Mouse (Mus musculus): ENCODE results near the gene Synrg. TPM values are rescaled to one million over a fixed set of nuclear protein-coding genes. Genes with fewer than 3 reads are reported as not detected.

Gene Synrg
- polyA plus RNA-seq, 1 experiment from 2014 or later, result 21.5 TPM

GRCm38 (mm10) chr11:84069034-84069370, 104.8 kb downstream of the Synrg start, which contains the start of gene Dusp14:
Dusp14 (minus strand) TSS chr11:84069261.
- Histone ChIP-seq H3K4me3 (ENCODE audit: low read depth, low read length) (peak within 1 kb of the TSS; percentile 63), H3K27me3 (ENCODE audit: control insufficient read depth, insufficient read depth, low read length) (peaks cover 27% of the 10 kb centered on the region), H3K4me1 (replicated peaks; ENCODE audit: control insufficient read depth, insufficient read depth, low read length) (peaks cover 9% of the 10 kb centered on the region), H3K9ac (ENCODE audit: low read depth, low read length) (peak within 1 kb of the TSS; percentile 67), H3K36me3 (ENCODE audit: control insufficient read depth, insufficient read depth, low read length) (no peaks in the 10 kb centered on the region), H3K4me2 (replicated peaks; ENCODE audit: low read depth, low read length) (peak within 1 kb of the TSS; percentile 94), H3K9me3 (ENCODE audit: control insufficient read depth, low read length) (no peaks in the 10 kb centered on the region), H3K27ac (ENCODE audit: low read depth, low read length) (no peak within 1 kb of the TSS)
- DNase-seq (ENCODE audit: low spot score) (peak; percentile 34), ATAC-seq (ENCODE audit: low FRiP score) (no peak)
- WGBS, result 14% methylated on average over 11 of the region's 11 CpGs

GRCm38 (mm10) chr11:84072904-84073651, 108.8 kb downstream of the Synrg start:
- 55% methylated on average over 9 of the region's 9 CpGs for WGBS
- ATAC-seq (ENCODE audit: low FRiP score) (no peak), DNase-seq (ENCODE audit: low spot score) (no peak)

GRCm38 (mm10) chr11:84073816-84074764, 109.9 kb downstream of the Synrg start:
- Histone ChIP-seq H3K9ac (ENCODE audit: low read depth, low read length) (no peak overlapping the region), H3K27ac (ENCODE audit: low read depth, low read length) (no peak overlapping the region), H3K4me2 (replicated peaks; ENCODE audit: low read depth, low read length) (no peak overlapping the region), H3K4me1 (replicated peaks; ENCODE audit: control insufficient read depth, insufficient read depth, low read length) (no peaks in the 10 kb centered on the region), H3K4me3 (ENCODE audit: low read depth, low read length) (no peak overlapping the region), H3K9me3 (ENCODE audit: control insufficient read depth, low read length) (no peaks in the 10 kb centered on the region), H3K27me3 (ENCODE audit: control insufficient read depth, insufficient read depth, low read length) (peaks cover 6% of the 10 kb centered on the region), H3K36me3 (ENCODE audit: control insufficient read depth, insufficient read depth, low read length) (no peaks in the 10 kb centered on the region)
- DNase-seq (ENCODE audit: low spot score) (no peak), ATAC-seq (ENCODE audit: low FRiP score) (no peak)
- WGBS, result 86% methylated on average over 7 of the region's 7 CpGs

More at GRCm38 (mm10) chr11:84072904-84073651, 108.8 kb downstream of the Synrg start:
- no peaks in the 10 kb centered on the region for H3K36me3 ChIP-seq (ENCODE audit: control insufficient read depth, insufficient read depth, low read length)
- H3K4me3 ChIP-seq (ENCODE audit: low read depth, low read length), result no peak overlapping the region
- H3K9ac ChIP-seq (ENCODE audit: low read depth, low read length), result no peak overlapping the region
- H3K27ac ChIP-seq (ENCODE audit: low read depth, low read length), result no peak overlapping the region
- no peak overlapping the region for H3K4me2 ChIP-seq (replicated peaks; ENCODE audit: low read depth, low read length)
- peaks cover 12% of the 10 kb centered on the region for H3K27me3 ChIP-seq (ENCODE audit: control insufficient read depth, insufficient read depth, low read length)
- no peaks in the 10 kb centered on the region for H3K9me3 ChIP-seq (ENCODE audit: control insufficient read depth, low read length)
- H3K4me1 ChIP-seq (replicated peaks; ENCODE audit: control insufficient read depth, insufficient read depth, low read length), result no peaks in the 10 kb centered on the region

DNA sequence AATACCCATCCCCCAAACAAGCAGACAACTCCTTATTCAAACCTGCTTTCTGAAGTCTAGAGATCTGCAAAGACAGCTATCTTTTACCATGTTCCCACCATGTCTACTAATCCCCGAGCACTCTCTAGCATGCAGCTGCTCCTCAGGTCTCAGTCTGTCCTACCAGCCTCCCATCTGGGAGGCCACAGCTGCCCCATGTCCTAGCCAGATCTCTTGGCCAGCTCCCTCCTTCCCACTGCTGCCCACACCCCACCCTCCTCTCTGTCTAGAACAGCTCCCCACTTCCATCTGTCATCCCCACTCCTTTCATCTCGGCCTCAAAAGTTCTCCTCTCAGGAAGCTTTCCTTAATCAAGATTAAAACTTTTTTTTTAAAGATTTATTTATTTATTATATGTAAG, 112.8 kb downstream of the Synrg start:
- H3K27ac ChIP-seq (ENCODE audit: low read depth, low read length), result no peak overlapping the region
- no peaks in the 10 kb centered on the region for H3K27me3 ChIP-seq (ENCODE audit: control insufficient read depth, insufficient read depth, low read length)
- no peak overlapping the region for H3K4me2 ChIP-seq (replicated peaks; ENCODE audit: low read depth, low read length)
- no peak overlapping the region for H3K9ac ChIP-seq (ENCODE audit: low read depth, low read length)
- DNase-seq (ENCODE audit: low spot score), result no peak
- ATAC-seq (ENCODE audit: low FRiP score), result no peak
- H3K4me3 ChIP-seq (ENCODE audit: low read depth, low read length), result no peak overlapping the region
- H3K36me3 ChIP-seq (ENCODE audit: control insufficient read depth, insufficient read depth, low read length), result no peaks in the 10 kb centered on the region
- 82% methylated on average over 2 of the region's 2 CpGs for WGBS
- H3K4me1 ChIP-seq (replicated peaks; ENCODE audit: control insufficient read depth, insufficient read depth, low read length), result no peaks in the 10 kb centered on the region
- H3K9me3 ChIP-seq (ENCODE audit: control insufficient read depth, low read length), result no peaks in the 10 kb centered on the region

- ATAC-seq (ENCODE audit: low FRiP score) (no peak), DNase-seq (ENCODE audit: low spot score) (no peak)
- no peak overlapping the region for H3K9ac ChIP-seq (ENCODE audit: low read depth, low read length)
- no peaks in the 10 kb centered on the region for H3K4me1 ChIP-seq (replicated peaks; ENCODE audit: control insufficient read depth, insufficient read depth, low read length)
- no peak overlapping the region for H3K27ac ChIP-seq (ENCODE audit: low read depth, low read length)
- H3K4me2 ChIP-seq (replicated peaks; ENCODE audit: low read depth, low read length), result no peak overlapping the region
- H3K4me3 ChIP-seq (ENCODE audit: low read depth, low read length), result no peak overlapping the region
- H3K9me3 ChIP-seq (ENCODE audit: control insufficient read depth, low read length), result no peaks in the 10 kb centered on the region
- no peaks in the 10 kb centered on the region for H3K27me3 ChIP-seq (ENCODE audit: control insufficient read depth, insufficient read depth, low read length)
- WGBS, result 96% methylated on average over 9 of the region's 9 CpGs
- no peaks in the 10 kb centered on the region for H3K36me3 ChIP-seq (ENCODE audit: control insufficient read depth, insufficient read depth, low read length)
Observed at GRCm38 (mm10) chr11:84078601-84079000, 114.4 kb downstream of the Synrg start.

DNA sequence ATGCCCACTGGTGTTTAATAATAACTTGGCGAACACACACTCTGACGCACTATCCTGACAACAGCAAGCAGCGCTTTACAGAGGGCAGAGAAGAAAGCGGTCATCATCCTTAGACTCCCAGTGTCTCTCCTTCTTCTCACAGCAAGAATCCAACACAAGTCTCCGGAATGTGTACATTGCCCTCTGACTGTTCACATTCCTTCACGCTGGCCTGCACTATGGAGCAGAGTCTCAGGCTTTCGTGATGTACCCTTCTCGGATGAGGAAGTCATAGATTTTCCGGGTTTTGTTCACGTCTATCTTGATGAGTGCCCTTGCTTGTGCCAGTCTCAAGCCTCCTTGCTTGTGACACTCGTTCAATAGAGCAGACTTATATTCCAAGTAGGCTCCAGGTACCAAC, 115.1 kb downstream of the Synrg start:
- H3K4me1 ChIP-seq (replicated peaks; ENCODE audit: control insufficient read depth, insufficient read depth, low read length), result no peaks in the 10 kb centered on the region
- no peak overlapping the region for H3K9ac ChIP-seq (ENCODE audit: low read depth, low read length)
- no peak overlapping the region for H3K4me2 ChIP-seq (replicated peaks; ENCODE audit: low read depth, low read length)
- ATAC-seq (ENCODE audit: low FRiP score) (no peak), DNase-seq (ENCODE audit: low spot score) (no peak)
- no peaks in the 10 kb centered on the region for H3K9me3 ChIP-seq (ENCODE audit: control insufficient read depth, low read length)
- no peak overlapping the region for H3K4me3 ChIP-seq (ENCODE audit: low read depth, low read length)
- no peak overlapping the region for H3K27ac ChIP-seq (ENCODE audit: low read depth, low read length)
- H3K36me3 ChIP-seq (ENCODE audit: control insufficient read depth, insufficient read depth, low read length), result no peaks in the 10 kb centered on the region
- H3K27me3 ChIP-seq (ENCODE audit: control insufficient read depth, insufficient read depth, low read length), result no peaks in the 10 kb centered on the region
- 88% methylated on average over 11 of the region's 11 CpGs for WGBS

- DNase-seq (ENCODE audit: low spot score), result no peak
- Histone ChIP-seq H3K27ac (ENCODE audit: low read depth, low read length) (no peak overlapping the region), H3K4me3 (ENCODE audit: low read depth, low read length) (no peak overlapping the region), H3K9me3 (ENCODE audit: control insufficient read depth, low read length) (no peaks in the 10 kb centered on the region), H3K4me2 (replicated peaks; ENCODE audit: low read depth, low read length) (no peak overlapping the region), H3K36me3 (ENCODE audit: control insufficient read depth, insufficient read depth, low read length) (no peaks in the 10 kb centered on the region), H3K4me1 (replicated peaks; ENCODE audit: control insufficient read depth, insufficient read depth, low read length) (no peaks in the 10 kb centered on the region), H3K27me3 (ENCODE audit: control insufficient read depth, insufficient read depth, low read length) (no peaks in the 10 kb centered on the region), H3K9ac (ENCODE audit: low read depth, low read length) (no peak overlapping the region)
- ATAC-seq (ENCODE audit: low FRiP score), result no peak
- 84% methylated on average over 4 of the region's 4 CpGs for WGBS
Observed at GRCm38 (mm10) chr11:84079887-84080286, 115.7 kb downstream of the Synrg start.

DNA sequence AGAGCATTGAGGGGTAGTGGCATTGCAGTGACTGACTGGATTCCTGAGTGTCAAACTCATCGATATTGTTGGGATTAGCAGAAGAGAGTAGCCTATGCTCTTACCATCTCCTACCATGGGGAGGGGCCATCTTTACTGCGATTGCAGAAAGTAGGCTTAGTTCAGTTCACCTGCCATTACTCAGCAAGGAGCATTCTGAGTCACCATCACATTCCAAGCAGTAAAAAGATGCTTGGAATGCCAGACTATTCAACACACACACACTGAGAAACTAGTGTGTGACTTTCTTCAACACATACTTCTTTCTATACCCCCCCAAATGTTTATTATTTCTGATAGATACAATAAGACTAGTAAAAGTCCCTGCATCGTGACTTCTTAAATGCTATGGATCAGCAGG, 116.1 kb downstream of the Synrg start:
- H3K9me3 ChIP-seq (ENCODE audit: control insufficient read depth, low read length), result no peaks in the 10 kb centered on the region
- 91% methylated on average over 3 of the region's 3 CpGs for WGBS
- DNase-seq (ENCODE audit: low spot score) (no peak), ATAC-seq (ENCODE audit: low FRiP score) (no peak)
- H3K4me2 ChIP-seq (replicated peaks; ENCODE audit: low read depth, low read length), result no peak overlapping the region
- no peaks in the 10 kb centered on the region for H3K27me3 ChIP-seq (ENCODE audit: control insufficient read depth, insufficient read depth, low read length)
- no peaks in the 10 kb centered on the region for H3K4me1 ChIP-seq (replicated peaks; ENCODE audit: control insufficient read depth, insufficient read depth, low read length)
- H3K27ac ChIP-seq (ENCODE audit: low read depth, low read length), result no peak overlapping the region
- H3K9ac ChIP-seq (ENCODE audit: low read depth, low read length), result no peak overlapping the region
- no peak overlapping the region for H3K4me3 ChIP-seq (ENCODE audit: low read depth, low read length)
- no peaks in the 10 kb centered on the region for H3K36me3 ChIP-seq (ENCODE audit: control insufficient read depth, insufficient read depth, low read length)

All from hindbrain, embryonic 11.5 days (tissue).